Mouse (Mus musculus) cerebellum, adult 9-11 months (tissue): ENCODE data around the gene Ccdc73.
"Not testable (repeated sequence)": the region's sequence is repeated elsewhere in the genome, so short reads cannot be mapped to it uniquely, and the experiment has no call there.

Experiments
- DNase-seq: peaks from one replicate; pipeline ENCODE4 v3.0.0; 2022

Gene Ccdc73

DNA sequence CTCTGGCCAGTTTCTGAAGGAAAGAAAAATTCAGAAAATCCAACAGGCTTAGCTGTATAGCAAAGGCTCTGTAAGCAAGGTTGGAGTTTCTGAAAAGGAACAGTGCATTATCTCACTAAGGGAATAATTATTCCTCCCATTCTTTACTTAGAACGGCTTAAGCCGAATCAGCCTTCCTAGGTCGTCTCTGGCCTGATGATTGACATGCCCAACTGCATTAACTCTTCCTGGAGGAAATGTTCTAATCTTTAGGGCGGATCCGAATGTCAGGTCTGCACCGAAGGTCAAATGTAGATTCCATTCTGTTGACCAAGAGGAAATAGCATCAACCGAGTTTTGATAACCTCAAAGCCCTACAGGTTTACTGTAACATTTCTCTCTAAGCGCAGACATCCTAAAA, 11.2 kb downstream of the Ccdc73 start:
- no peak for DNase-seq

DNA sequence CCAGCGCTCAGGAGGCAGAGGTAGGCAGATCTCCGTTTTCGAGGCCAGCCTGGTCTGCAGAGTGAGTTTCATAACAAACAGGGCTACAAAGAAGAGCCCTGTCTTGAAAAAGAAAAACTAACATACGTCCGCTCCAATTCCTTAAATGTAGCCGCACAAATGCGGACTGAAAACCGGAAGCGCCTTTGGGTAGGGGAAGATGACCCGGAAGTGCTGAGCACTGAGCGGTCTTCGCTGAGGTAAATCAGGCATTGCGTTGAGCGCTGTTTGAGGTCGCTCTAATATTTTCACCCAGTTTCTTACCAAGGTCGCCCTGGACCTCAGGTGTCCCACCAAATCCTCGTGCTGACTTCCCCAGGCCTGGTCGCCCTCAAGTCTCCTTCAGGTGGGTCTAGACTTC, 18.5 kb downstream of the Ccdc73 start:
- DNase-seq: no peak

DNA sequence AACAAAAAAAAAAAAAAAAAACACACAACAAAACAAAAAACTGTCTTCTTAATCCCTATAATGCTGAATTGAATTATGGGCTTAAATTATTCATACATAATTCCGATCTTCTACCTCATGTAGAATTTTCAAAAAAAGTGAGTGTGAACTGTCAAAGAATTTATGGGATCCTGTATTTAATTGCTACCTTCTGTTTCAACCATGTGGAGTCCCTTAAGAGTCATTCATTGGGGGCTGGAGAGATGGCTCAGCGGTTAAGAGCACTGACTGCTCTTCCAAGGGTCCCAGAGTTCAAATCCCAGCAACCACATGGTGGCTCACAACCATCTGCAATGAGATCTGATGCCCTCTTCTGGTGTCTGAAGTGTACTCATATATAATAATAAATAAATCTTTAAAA, 19.7 kb downstream of the Ccdc73 start:
- DNase-seq: not testable (repeated sequence)

GRCm38 (mm10) chr2:104887882-104888566, 20.4 kb downstream of the Ccdc73 start:
- peak; percentile 45 for DNase-seq

DNA sequence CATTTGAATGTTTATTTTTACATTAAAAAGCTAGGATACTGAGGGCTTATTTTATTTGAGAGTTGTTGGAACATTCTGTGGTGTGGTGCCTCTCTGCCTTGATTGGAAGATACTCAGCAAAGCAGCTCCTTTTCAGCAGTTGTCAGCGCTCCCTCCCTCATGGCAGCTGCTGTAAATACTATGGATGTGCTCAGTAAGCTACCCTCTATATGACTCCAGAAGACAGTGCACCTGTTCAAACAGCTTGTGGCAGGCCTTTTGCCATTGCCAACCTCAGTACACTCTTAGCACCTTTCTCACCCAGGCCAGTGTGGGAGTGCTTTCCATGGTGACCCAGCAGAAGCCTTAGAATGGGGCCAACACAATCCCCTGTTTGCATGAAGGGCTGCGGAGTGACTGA, 32.4 kb downstream of the Ccdc73 start:
- DNase-seq: no peak

DNA sequence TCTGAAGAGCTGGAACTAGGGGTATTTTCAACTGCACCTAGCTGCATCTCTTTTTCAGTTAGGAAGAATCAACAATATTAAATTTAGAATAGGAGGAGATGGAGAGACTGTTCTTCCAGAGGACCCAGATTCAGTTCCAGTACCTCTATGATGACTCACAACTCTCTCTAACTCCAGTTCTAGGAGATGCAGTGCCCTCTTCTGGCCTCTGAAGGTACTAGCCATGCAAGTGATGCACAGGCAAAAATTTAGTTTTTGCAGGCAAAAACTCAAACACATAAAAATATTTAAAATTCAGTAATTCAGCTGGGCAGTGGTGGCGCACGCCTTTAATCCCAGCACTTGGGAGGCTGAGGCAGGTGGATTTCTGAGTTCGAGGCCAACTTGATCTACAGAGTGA, 48.1 kb downstream of the Ccdc73 start:
- DNase-seq: no peak

DNA sequence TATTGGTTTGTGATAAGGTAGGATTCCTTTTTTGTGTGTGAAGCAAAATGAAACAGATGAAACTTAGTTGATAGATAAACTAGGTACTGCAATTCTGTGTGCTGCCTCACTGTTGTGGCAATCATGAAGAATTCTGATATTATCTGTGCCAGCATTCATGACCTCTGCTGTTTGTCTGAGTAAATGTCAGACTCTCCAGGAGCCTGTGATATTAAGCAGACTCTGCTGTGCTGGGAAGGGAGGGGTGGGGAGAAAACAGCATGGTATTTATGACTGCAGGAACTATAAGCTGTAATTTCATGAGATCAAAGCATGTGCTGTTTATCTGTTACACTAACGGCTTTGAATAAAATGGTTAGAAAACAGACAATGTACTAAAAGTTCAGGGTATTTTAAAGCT, 96.9 kb downstream of the Ccdc73 start:
- no peak for DNase-seq

- DNase-seq: no peak
These were observed 114.1 kb downstream of the Ccdc73 start for GRCm38 (mm10) chr2:104981712-104982111.

- no peak for DNase-seq
These were observed 118.2 kb downstream of the Ccdc73 start for GRCm38 (mm10) chr2:104985796-104986195.

- no peak for DNase-seq
These were observed 121.4 kb downstream of the Ccdc73 start for GRCm38 (mm10) chr2:104988974-104989373.

- no peak for DNase-seq
These were observed 126.8 kb downstream of the Ccdc73 start for GRCm38 (mm10) chr2:104994436-104994835.

GRCm38 (mm10) chr2:104996201-104996600, 128.6 kb downstream of the Ccdc73 start:
- no peak for DNase-seq

DNA sequence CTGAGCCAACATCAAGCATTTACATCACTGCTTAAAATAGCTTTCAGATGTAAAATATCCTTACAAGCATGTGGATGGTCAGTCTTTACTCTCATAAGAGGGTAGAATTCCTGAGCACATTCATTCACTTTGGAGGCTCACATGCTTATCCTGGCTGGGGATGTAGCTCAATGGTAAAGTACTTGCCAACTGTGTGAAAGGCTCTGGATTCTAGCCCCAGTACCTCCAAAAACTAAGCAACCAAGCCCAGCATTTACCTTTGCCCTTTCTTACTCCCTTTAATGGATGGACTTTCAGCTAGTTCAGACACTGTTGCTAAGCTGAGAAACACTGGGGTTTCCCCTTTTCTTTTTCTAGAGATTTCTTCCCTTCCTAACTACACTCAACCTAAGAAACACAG, 139.6 kb downstream of the Ccdc73 start:
- no peak for DNase-seq

- no peak for DNase-seq
These were observed 148.8 kb downstream of the Ccdc73 start for GRCm38 (mm10) chr2:105016192-105016966.

DNA sequence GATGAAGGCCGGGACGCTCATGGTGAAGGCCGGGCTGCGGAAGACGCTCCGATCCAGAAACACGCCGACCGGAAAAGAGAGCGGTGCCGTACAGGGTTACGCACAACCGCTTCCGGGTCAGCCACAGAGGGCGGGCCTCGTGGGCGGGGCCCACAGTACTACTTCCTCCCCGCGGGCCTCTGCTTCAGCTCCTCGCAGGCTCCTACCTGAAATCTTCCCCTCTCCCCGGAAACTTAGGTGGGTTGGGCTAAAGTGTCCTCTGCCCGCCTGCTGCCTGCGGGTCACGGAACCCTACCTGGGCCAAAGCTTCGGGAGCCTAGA, 149.3 kb downstream of the Ccdc73 start, which contains the start of gene Eif3m:
Eif3m (minus strand) TSS at position 114 of the 321 bp plus-strand sequence.
- DNase-seq: peak; percentile 94

DNA sequence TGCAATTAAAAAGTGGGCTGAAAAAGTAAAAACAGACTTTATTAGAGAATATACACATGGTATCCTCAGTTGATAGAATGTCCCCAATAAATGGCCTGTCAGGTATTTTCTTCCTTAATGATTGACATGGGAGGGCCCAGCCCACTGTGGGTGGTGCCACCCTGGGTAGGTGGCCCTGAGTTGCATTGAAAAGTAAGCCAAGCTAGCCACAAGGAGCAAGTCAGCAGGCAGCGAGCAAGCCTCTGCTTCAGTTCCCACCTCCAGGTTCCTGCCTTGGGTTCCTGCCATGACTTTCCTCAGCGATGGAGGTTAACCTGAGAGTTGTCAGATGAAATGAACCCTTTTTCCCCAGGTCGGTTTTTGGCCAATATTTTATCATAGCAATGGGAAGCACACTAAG, 150.2 kb downstream of the Ccdc73 start:
- peak; percentile 23 for DNase-seq

GRCm38 (mm10) chr2:105019457-105019856, 151.9 kb downstream of the Ccdc73 start:
- no peak for DNase-seq

- no peak for DNase-seq
These were observed 153.7 kb downstream of the Ccdc73 start for GRCm38 (mm10) chr2:105021256-105021655.

DNA sequence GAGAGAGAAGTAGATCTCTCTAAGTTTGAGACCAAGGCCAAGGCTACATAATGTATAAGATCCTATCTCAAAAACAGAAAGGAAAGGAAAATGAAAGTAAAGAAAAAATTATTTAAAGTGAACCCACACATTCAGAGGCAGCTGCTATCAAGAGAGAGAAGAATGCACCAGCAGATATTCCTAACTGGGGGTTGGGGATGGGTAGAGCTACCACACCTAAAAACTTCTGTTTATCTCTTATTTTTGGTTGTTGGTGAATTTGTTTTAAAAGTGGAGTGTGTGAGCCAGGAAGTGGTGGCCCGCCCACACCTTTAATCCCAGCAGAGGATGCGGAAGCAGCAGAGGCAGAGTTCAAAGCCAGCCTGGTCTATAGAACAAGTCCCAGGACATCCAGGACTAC, 154.2 kb downstream of the Ccdc73 start:
- no peak for DNase-seq

DNA sequence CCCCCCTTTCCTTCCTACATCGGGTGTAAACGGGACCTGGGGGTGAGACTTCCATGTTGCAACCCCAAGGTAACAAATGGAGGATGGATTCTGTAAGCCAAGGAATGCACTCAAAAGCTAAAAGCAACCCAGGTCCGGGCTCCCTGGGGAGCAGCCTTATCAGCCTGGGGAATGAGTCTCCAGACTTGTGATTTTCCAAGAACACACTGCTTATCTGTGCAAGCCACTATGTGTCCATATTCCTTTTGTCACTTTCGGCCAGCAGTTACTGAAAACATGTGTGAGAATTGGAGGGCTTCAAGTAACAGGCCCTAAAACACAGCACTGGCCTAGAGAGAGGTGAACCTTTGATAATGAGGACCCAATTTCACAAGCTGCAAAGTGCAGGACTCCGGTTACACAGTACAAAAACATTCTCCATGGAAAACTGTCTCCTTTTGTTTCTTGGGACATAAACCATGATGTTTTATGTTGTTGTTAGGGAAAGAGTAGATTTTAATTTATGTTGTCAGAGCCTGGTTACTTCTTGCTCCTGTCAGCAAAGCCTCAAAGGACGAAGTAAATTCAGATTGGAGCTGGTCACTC, 155.5 kb downstream of the Ccdc73 start:
- no peak for DNase-seq

DNA sequence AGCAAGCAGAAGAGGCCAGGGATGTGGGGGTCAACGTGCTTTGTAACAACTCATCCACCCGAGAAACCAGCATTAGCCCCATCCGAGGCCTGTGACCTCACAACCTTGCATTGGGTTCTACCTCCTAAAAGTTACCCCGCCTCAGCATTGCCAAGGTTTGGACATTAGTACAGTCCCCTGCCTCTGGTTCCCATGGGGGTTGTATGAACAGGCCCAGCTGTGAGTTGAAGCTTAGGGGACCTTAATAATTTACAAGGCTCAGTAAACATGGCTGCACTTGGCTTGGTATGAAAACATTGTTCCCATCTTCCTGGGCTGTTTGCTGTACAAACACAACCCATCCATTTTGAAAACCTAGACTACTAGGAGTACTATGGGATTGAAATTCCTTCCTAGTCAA, 156.2 kb downstream of the Ccdc73 start:
- no peak for DNase-seq

DNA sequence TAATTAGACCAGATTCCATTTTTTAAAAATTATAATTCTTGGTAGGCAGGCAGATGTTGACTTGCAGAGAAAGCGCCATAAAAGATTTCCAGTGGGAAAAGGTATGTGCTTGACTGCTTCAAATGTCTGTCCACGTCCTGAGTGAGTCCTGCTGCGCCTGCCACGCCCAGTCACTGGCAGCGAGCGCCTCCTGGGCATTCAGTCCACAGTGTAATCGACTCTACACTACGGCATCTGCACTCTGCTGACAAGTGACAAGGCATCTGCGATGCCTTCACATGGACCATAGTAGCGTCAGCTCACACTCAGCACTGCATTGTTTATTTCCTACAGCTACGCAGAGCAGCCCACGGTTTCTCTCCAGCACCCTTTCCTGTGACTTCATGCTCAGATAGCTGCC, 158.0 kb downstream of the Ccdc73 start:
- not testable (repeated sequence) for DNase-seq

DNA sequence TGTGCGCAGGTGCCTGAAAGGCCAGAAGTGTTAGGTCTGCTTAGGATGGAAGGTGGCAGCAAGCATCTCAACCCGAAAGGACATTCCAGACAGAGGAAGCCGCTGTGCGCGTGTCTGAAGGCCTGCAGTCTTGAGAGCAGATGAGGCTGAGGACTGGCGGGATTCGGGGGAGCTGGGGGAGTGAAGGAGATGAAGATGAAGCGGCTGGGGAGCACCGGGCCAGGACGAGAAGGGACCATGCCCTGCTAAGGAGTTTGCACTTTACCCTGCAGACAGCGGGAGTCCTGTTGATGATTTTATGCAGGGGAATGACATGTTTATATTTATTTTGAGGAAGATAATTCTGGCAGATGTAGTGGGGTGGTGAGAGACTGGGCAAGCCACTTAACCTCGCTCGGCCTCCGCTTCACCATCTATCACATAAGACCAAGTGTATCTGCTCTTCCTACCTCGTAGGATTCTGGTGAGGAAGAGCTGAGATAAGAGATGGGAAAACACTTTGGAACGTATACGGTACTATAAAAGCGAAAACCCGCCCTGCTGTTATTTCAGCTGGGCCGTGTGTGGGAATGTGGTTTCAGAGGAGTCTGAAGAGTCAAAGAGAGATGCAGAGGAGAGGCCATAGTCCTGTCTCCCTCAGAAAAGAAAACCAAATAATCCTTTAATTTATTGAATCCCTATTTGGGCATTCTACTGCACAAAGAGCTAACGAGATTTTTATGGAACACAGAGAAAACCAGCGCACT, 159.5 kb downstream of the Ccdc73 start:
- DNase-seq: no peak

DNA sequence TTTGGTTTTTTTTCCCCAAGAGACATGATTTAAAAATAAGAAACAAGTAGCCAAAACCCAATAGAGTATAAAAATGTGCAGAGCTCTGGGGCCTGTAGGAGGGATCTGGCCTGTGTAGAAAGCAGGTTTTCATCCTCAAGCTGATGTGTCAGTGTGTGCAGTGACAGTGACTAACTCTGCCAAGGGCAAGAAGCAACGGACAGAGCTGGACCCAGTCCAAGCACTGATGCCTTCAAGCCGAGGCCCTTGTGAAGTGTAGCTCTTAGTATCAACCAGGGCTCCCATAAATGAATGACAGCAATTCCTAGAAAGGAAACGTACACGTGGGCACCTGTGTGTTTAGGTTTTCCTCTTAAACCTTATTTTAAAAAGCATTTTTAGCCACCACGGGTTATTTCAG, 161.2 kb downstream of the Ccdc73 start:
- DNase-seq: no peak
